Mouse (Mus musculus) bone marrow, adult 2 months (tissue): ENCODE measurements around the gene Gm10272. TPM values are rescaled to one million over a fixed set of nuclear protein-coding genes. Genes with fewer than 3 reads are reported as not detected.
"Not testable (repeated sequence)": the region's sequence is repeated elsewhere in the genome, so short reads cannot be mapped to it uniquely, and the experiment has no call there.

Experiments used
- H3K27ac ChIP-seq: fragments of 200-500 bp; 2 replicates; pipeline ENCODE4 v1.5.1; 2012; ENCODE audit warnings: low read depth, mild to moderate bottlenecking, control low read depth, inconsistent platforms, low read length; ENCODE audit not compliant: control insufficient read depth, poor library complexity, insufficient read depth
- H3K4me1 ChIP-seq: fragments of 200-500 bp; 2 replicates; pipeline ENCODE4 v1.6.1; 2011; ENCODE audit warnings: low read length; ENCODE audit not compliant: control insufficient read depth, insufficient read depth
- H3K4me3 ChIP-seq: fragments of 200-500 bp; replicated peaks from 2 replicates; pipeline ENCODE3; 2011; ENCODE audit warnings: mild to moderate bottlenecking, low read depth, low read length, control low read depth; ENCODE audit not compliant: control insufficient read depth
- CTCF ChIP-seq: fragments of 200-500 bp; IDR thresholded peaks from 2 replicates; pipeline ENCODE4 v1.5.1; 2011; ENCODE audit warnings: low read length, control low read depth; ENCODE audit not compliant: control insufficient read depth, insufficient read depth
- POLR2A ChIP-seq: fragments of 200-500 bp; IDR thresholded peaks from 2 replicates; pipeline ENCODE4 v1.6.1; 2011; ENCODE audit warnings: low read depth, mild to moderate bottlenecking, control low read depth, low read length, borderline replicate concordance; ENCODE audit not compliant: control insufficient read depth
- WGBS: fragments of 180-500 bp; shearing (Covaris S2); methylation state at CpG from one replicate; pipeline ENCODE4 v1.1.7; 2018; 5-methylcytosine and 5-hydroxymethylcytosine counted together
- polyA plus RNA-seq: library from polyadenylated mRNA; stranded (reverse); fragments of >200 nt; gene quantifications from 2 replicates; pipeline ENCODE4 v1.2.4, GENCODE M21; 2011; ENCODE audit warnings: low replicate concordance; ENCODE audit not compliant: missing spikeins, insufficient read depth, insufficient read length

Gm10272 gene
- polyA plus RNA-seq, 1 experiment = not detected

GRCm38 (mm10) chr10:77713734-77714133 is 7.3 kb downstream of the Gm10272 start:
- TF ChIP-seq POLR2A (no peak), CTCF (no peak)

GRCm38 (mm10) chr10:77715507-77715906 is 9.1 kb downstream of the Gm10272 start, which contains the start of gene Gm10142:
Gene Gm10142 (plus strand): TSS chr10:77715807.
- WGBS = 71% methylated on average over 1 of the region's 1 CpGs
- Histone ChIP-seq H3K4me3 (no peak within 1 kb of the TSS), H3K27ac (no peak within 1 kb of the TSS), H3K4me1 (peaks cover 1% of the 10 kb centered on the region)
- no peak for TF ChIP-seq POLR2A
- no peak for TF ChIP-seq CTCF

More at GRCm38 (mm10) chr10:77713734-77714133, 7.3 kb downstream of the Gm10272 start:
- H3K4me3 ChIP-seq = no peak overlapping the region
- H3K27ac ChIP-seq = no peak overlapping the region
- peaks cover 1% of the 10 kb centered on the region for H3K4me1 ChIP-seq
- 13% methylated on average over 4 of the region's 4 CpGs for WGBS

GRCm38 (mm10) chr10:77720299-77720698 is 13.9 kb downstream of the Gm10272 start, which contains the start of gene Krtap12-1:
Gene Krtap12-1 (plus strand): TSS chr10:77720599.
- not testable (repeated sequence) for H3K4me1 ChIP-seq, H3K27ac ChIP-seq, H3K4me3 ChIP-seq
- WGBS = 86% methylated on average over 1 of the region's 1 CpGs

DNA sequence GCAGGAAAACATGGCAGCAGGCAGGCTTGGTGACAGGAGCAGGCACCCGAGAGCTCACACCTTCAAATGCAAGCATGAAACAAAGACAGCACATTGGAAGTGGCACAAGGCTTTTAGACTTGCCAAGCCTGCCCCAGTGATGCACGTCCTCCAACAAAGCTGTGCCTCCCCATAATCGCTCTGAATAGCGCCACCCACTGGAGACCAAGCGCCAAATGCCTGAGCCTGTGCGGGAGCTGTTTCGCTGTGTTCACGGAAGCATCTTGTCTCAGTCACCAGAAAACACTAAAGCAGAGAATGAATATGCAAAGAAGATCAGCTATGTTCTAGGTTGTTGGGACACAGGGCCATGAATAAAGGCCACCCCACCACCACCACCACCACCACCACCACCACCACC is 18.4 kb downstream of the Gm10272 start:
- Histone ChIP-seq H3K4me1 (no peaks in the 10 kb centered on the region), H3K27ac (no peak overlapping the region; the same call in 1 of the 2 replicates), H3K4me3 (no peak overlapping the region)
- WGBS = 73% methylated on average over 8 of the region's 8 CpGs
- TF ChIP-seq CTCF (peak; percentile 29; the same call in 1 of the 2 replicates), POLR2A (no peak)

DNA sequence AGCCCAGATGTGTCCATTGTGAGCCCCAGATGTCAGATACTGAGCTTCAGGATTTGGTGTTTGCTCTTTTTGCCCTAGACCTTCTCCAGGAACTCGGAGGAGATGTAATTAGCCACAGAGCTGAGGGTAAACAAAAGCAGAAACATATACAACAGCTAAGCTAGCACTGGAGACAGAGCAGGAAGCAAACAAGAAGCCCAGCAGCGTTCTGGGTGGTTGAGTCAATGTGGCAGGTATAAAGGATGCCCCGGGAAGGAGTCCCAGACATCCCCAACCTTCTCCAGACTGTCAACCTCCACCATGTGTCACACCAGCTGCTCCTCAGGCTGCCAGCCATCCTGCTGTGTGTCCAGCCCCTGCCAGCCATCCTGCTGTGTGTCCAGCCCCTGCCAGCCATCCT is 19.8 kb downstream of the Gm10272 start, which contains the start of gene Gm10100:
TSS of gene Gm10100 (plus strand) at position 301 of the 400 bp plus-strand sequence.
- Histone ChIP-seq H3K4me3 (no peak within 1 kb of the TSS), H3K4me1 (no peaks in the 10 kb centered on the region), H3K27ac (no peak within 1 kb of the TSS)
- no peak for TF ChIP-seq POLR2A
- no peak for TF ChIP-seq CTCF
- 34% methylated on average over 3 of the region's 3 CpGs for WGBS

- Histone ChIP-seq H3K4me1 (no peaks in the 10 kb centered on the region), H3K4me3 (no peak overlapping the region), H3K27ac (no peak overlapping the region)
- WGBS = 64% methylated on average over 4 of the region's 4 CpGs
- TF ChIP-seq CTCF (no peak), POLR2A (no peak)
Observed at GRCm38 (mm10) chr10:77728280-77728679, 21.9 kb downstream of the Gm10272 start.

GRCm38 (mm10) chr10:77729241-77729640 is 22.8 kb downstream of the Gm10272 start:
- WGBS = 53% methylated on average over 4 of the region's 4 CpGs

GRCm38 (mm10) chr10:77735928-77736327 is 29.5 kb downstream of the Gm10272 start:
- TF ChIP-seq CTCF (no peak), POLR2A (no peak)
- Histone ChIP-seq H3K4me1 (no peaks in the 10 kb centered on the region), H3K4me3 (no peak overlapping the region), H3K27ac (no peak overlapping the region)
- 76% methylated on average over 1 of the region's 1 CpGs for WGBS

More at GRCm38 (mm10) chr10:77729241-77729640, 22.8 kb downstream of the Gm10272 start:
- Histone ChIP-seq H3K27ac (no peak overlapping the region), H3K4me3 (no peak overlapping the region), H3K4me1 (no peaks in the 10 kb centered on the region)
- TF ChIP-seq CTCF (peak; percentile 66), POLR2A (no peak)

GRCm38 (mm10) chr10:77738929-77739328 is 32.5 kb downstream of the Gm10272 start:
- Histone ChIP-seq H3K27ac (no peak overlapping the region), H3K4me3 (no peak overlapping the region), H3K4me1 (no peaks in the 10 kb centered on the region)
- 47% methylated on average over 4 of the region's 4 CpGs for WGBS
- no peak for TF ChIP-seq POLR2A
- TF ChIP-seq CTCF = no peak

DNA sequence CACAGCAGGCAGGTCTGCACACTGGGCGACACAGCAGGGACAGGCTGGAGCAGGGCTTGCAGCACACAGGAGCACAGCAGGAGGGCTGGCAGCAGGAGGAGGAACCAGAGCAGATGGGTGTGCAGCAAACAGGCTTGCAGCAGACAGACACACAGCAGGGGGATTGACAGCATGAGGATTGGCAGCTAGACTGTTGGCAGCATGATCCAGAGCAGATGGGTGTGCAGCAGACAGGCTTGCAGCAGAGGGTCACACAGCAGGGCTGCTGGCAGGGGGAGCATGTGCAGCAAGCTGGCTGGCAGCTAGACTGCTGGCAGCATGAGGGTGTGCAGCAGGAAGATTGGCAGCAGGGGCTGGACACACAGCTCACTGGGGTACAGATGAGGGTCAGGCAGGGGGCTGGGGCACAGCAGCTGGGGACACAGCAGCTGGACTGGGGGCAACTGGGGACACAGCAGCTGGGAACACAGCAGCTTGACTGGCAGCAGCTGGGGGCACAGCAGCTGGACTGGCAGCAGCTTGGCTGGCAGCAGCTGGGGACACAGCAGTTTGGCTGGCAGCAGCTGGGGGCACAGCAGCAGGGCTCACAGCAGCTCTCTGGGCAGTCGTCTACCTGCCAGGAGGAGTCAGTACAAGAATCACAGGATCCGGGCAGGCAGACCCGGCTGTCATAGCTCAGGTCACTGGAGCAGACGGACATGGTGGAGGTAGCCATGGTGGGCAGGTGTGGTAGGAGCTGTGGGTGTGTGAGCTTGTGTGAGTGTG is 35.7 kb downstream of the Gm10272 start, which contains the start of gene Gm18596:
TSS of gene Gm18596 (minus strand) at position 715 of the 765 bp plus-strand sequence.
- not testable (repeated sequence) for H3K4me3 ChIP-seq, H3K27ac ChIP-seq, H3K4me1 ChIP-seq
- 59% methylated on average over 5 of the region's 5 CpGs for WGBS

DNA sequence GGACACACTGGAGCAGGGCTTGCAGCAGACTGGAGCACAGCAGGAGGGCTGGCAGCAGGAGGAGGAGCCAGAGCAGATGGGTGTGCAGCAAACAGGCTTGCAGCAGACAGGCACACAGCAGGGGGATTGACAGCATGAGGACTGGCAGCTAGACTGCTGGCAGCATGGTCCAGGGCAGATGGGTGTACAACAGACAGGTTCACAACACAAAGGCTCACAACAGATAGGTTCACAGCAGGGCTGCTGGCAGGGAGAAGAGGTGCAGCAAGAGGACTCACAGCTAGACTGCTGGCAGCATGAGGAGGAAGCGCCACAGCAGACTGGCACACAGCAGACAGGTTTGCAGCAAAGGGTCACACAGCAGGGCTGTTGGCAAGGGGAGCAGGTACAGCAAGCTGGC is 44.3 kb downstream of the Gm10272 start:
- not testable (repeated sequence) for H3K4me1 ChIP-seq, H3K4me3 ChIP-seq, H3K27ac ChIP-seq
- WGBS = 75% methylated on average over 1 of the region's 1 CpGs

DNA sequence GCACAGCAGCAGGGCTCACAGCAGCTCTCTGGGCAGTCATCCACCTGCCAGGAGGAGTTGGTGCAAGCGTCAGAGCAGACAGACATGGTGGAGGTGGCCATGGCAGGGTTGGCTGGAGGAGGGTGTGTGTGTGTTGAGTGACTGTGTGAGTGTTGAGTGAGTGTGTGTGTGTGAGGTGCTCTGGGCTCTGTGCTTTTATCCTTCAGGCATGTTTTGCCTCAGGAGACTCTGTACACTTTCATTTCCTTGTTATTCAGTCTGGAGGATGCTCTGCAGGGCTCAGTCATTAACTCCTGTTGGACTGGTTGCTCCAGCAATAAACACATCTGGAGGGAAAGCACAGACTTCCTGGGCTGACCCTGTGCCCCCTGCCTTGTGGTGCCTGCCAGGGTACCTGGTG is 44.8 kb downstream of the Gm10272 start, which contains the start of gene Gm9736:
TSS of gene Gm9736 (minus strand) at position 101 of the 400 bp plus-strand sequence.
- not testable (repeated sequence) for H3K4me3 ChIP-seq, H3K4me1 ChIP-seq, H3K27ac ChIP-seq
- WGBS = 58% methylated on average over 1 of the region's 1 CpGs
